ENCODE assay signal across 8 mouse cellular contexts in the genomic region with DNA sequence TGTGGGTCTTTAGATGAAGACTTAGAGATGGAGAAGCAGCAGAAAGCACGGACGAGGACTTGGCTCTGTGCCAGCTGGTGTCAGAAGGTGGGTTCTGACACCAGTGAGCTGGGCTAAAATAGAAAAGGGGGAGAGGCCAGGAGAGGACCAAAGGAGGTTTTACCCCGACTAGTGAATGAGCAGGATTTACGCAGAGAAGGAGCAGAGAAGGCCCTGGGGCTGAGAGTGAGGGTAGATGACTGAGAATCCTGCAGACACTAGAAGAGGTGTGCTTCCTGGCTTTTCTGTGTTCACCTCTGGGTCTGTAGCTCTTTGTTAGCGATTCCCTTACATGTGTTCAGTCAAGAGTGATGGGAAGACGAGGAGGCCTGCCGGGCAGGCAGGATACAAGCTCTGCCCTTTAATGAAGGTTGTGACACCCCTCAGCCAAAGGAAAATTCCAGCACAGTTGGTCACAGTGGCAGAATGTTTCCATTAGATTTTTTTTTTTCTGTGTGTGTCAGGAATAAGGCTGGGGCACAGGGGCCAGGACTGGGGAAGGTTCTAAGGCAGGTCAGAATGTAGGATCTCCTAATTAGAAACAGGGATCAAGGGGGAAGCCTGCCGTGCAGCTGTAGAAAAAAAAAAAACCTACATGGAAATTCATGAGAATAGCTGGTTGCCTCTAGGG. TPM values are rescaled to one million over a fixed set of nuclear protein-coding genes. Genes with fewer than 3 reads are reported as not detected.
A peak's percentile ranks its signal among the peaks of the same experiment; 100 is the strongest.
DNase-seq lines count a peak whose midpoint lies in the region; ATAC-seq lines count a peak whose summit lies in the region.

No protein-coding gene starts in this region.

- H3K9me3 ChIP-seq in forebrain, embryonic 11.5 days (ENCODE audit: control insufficient read depth, low read length): no peaks in the 10 kb centered on the region
- H3K9me3 ChIP-seq in limb, embryonic 12.5 days: no peaks in the 10 kb centered on the region

- H3K4me3 ChIP-seq in forebrain, embryonic 11.5 days (ENCODE audit: low read depth, low read length): peak overlapping the region; percentile 9; the same call in 1 of the 2 replicates
- peak overlapping the region; percentile 71 for H3K4me3 ChIP-seq in limb, embryonic 12.5 days (replicated peaks)

- H3K4me2 ChIP-seq in forebrain, embryonic 11.5 days (ENCODE audit: low read depth, low read length, severe bottlenecking): peak overlapping the region; percentile 89; the same call in 1 of the 2 replicates
- H3K4me2 ChIP-seq in limb, embryonic 12.5 days: peak overlapping the region; percentile 83

- peak; percentile 44 for DNase-seq in Muller cell, postnatal 12 days (ENCODE audit: inconsistent ontology term)
- DNase-seq in cerebellum, adult 18-20 months: peak; percentile 55 to 58
- DNase-seq in forebrain, embryonic 11.5 days (ENCODE audit: low spot score): no peak
- no peak for DNase-seq in natural killer cell, adult 2 months (ENCODE audit: low spot score in 2 of 2)
- no peak for DNase-seq in frontal cortex, postnatal 25 days (ENCODE audit: low spot score in 2 of 2)
- no peak for DNase-seq in yolk sac, embryonic 10.5 days (ENCODE audit: low spot score)

- whole genome bisulfite sequencing in forebrain, embryonic 11.5 days: 28% methylated on average over 8 of the region's 8 CpGs
- 23% methylated on average over 8 of the region's 8 CpGs for WGBS in limb, embryonic 12.5 days

- H3K27me3 ChIP-seq in forebrain, embryonic 11.5 days (ENCODE audit: control insufficient read depth, insufficient read depth, low read length): no peaks in the 10 kb centered on the region
- H3K27me3 ChIP-seq in limb, embryonic 12.5 days: no peaks in the 10 kb centered on the region

- H3K36me3 ChIP-seq in forebrain, embryonic 11.5 days (ENCODE audit: control insufficient read depth, insufficient read depth, low read length): no peaks in the 10 kb centered on the region
- no peaks in the 10 kb centered on the region for H3K36me3 ChIP-seq in limb, embryonic 12.5 days

- peak overlapping the region; percentile 20; the same call in 1 of the 2 replicates for H3K9ac ChIP-seq in forebrain, embryonic 11.5 days (ENCODE audit: low read length)
- H3K9ac ChIP-seq in limb, embryonic 12.5 days (replicated peaks): peak overlapping the region; percentile 70; the same call in 1 of the 2 replicates

- peaks cover 16% of the 10 kb centered on the region for H3K4me1 ChIP-seq in forebrain, embryonic 11.5 days (replicated peaks; ENCODE audit: control insufficient read depth, insufficient read depth, low read length)
- peaks cover 55% of the 10 kb centered on the region for H3K4me1 ChIP-seq in limb, embryonic 12.5 days (replicated peaks)

- peak overlapping the region; percentile 0 for H3K27ac ChIP-seq in forebrain, embryonic 11.5 days (ENCODE audit: low read depth, low read length)
- peak overlapping the region; percentile 88 for H3K27ac ChIP-seq in limb, embryonic 12.5 days

- no peak for ATAC-seq in forebrain, embryonic 11.5 days (replicated peaks; ENCODE audit: low FRiP score)
- no peak for ATAC-seq in limb, embryonic 12.5 days (ENCODE audit: insufficient number of reproducible peaks, insufficient read depth, low FRiP score, low TSS enrichment, low read depth)
- no peak for ATAC-seq in megakaryocyte, adult 5-6 weeks (ENCODE audit: poor library complexity, severe bottlenecking)

RNA-seq across cellular contexts. Expression of gene Dixdc1, which starts 13.3 kb away (rescaled TPM):
- 18.1 and 19.5 TPM in 2 replicates for polyA plus RNA-seq in forebrain, embryonic 11.5 days (2014; fragmentation: Nextera tagmentation; extraction: Ambion mirVana)
- polyA plus RNA-seq in limb, embryonic 12.5 days (2016; fragmentation: Nextera tagmentation; extraction: Ambion mirVana): 29.5 and 30.4 TPM in 2 replicates
- not detected in 2 replicates for total RNA-seq in megakaryocyte, adult 5-6 weeks (2015)
- not detected in 2 replicates for total RNA-seq in megakaryocyte, adult 5-6 weeks (2017)

RNA-seq across cellular contexts. Expression of gene 2310030G06Rik, which starts 20.3 kb away (rescaled TPM):
- 0.79 and 2.3 TPM in 2 replicates for polyA plus RNA-seq in forebrain, embryonic 11.5 days (2014; fragmentation: Nextera tagmentation; extraction: Ambion mirVana)
- 2.2 and 3.5 TPM in 2 replicates for polyA plus RNA-seq in limb, embryonic 12.5 days (2016; fragmentation: Nextera tagmentation; extraction: Ambion mirVana)
- total RNA-seq in megakaryocyte, adult 5-6 weeks (2015): not detected in 2 replicates
- not detected in 2 replicates for total RNA-seq in megakaryocyte, adult 5-6 weeks (2017)

RNA-seq across cellular contexts. Expression of gene Cryab, which starts 25.1 kb away (rescaled TPM):
- polyA plus RNA-seq in forebrain, embryonic 11.5 days (2014; fragmentation: Nextera tagmentation; extraction: Ambion mirVana): 5.5 and 6.0 TPM in 2 replicates
- polyA plus RNA-seq in limb, embryonic 12.5 days (2016; fragmentation: Nextera tagmentation; extraction: Ambion mirVana): 28.0 and 31.2 TPM in 2 replicates
- total RNA-seq in megakaryocyte, adult 5-6 weeks (2015): 1.8 and 3.9 TPM in 2 replicates
- 0.62 and 3.1 TPM in 2 replicates for total RNA-seq in megakaryocyte, adult 5-6 weeks (2017)

RNA-seq across cellular contexts. Expression of gene Hspb2, which starts 26.1 kb away (rescaled TPM):
- 0.73 TPM in 1 of 2 replicates, not detected in the other for polyA plus RNA-seq in forebrain, embryonic 11.5 days (2014; fragmentation: Nextera tagmentation; extraction: Ambion mirVana)
- polyA plus RNA-seq in limb, embryonic 12.5 days (2016; fragmentation: Nextera tagmentation; extraction: Ambion mirVana): 13.3 and 19.2 TPM in 2 replicates
- total RNA-seq in megakaryocyte, adult 5-6 weeks (2015): not detected in 2 replicates
- not detected in 2 replicates for total RNA-seq in megakaryocyte, adult 5-6 weeks (2017)

RNA-seq across cellular contexts. Expression of gene Fdxacb1, which starts 42.0 kb away (rescaled TPM):
- polyA plus RNA-seq in forebrain, embryonic 11.5 days (2014; fragmentation: Nextera tagmentation; extraction: Ambion mirVana): 12.6 and 14.0 TPM in 2 replicates
- polyA plus RNA-seq in limb, embryonic 12.5 days (2016; fragmentation: Nextera tagmentation; extraction: Ambion mirVana): 10.9 and 11.3 TPM in 2 replicates
- total RNA-seq in megakaryocyte, adult 5-6 weeks (2015): 5.8 and 6.4 TPM in 2 replicates
- total RNA-seq in megakaryocyte, adult 5-6 weeks (2017): 4.7 and 4.8 TPM in 2 replicates

Comparison
In these comparisons a context has a peak if more than half of its experiments do, and no peak if none do; other contexts are left out.
1. DNase-seq: peak in Muller cell, postnatal 12 days (single experiment) and cerebellum, adult 18-20 months (2 of 2); none in forebrain, embryonic 11.5 days (single experiment), natural killer cell, adult 2 months (0 of 2), frontal cortex, postnatal 25 days (0 of 2) and yolk sac, embryonic 10.5 days (single experiment).